Mouse (Mus musculus) kidney, postnatal 0 days (tissue): ENCODE data around the gene Rbbp4. TPM values are rescaled to one million over a fixed set of nuclear protein-coding genes. Genes with fewer than 3 reads are reported as not detected.
A peak's percentile ranks its signal among the peaks of the same experiment; 100 is the strongest.

Source experiments
- ATAC-seq: fragments of 200-750 bp; cut with Nextera tagmentation; replicated peaks from 2 replicates; pipeline ENCODE4 v1.8.0; 2017; ENCODE audit warnings: low read depth, moderate number of reproducible peaks, moderate TSS enrichment, moderate library complexity; ENCODE audit not compliant: low FRiP score
- DNase-seq: peaks from one replicate; pipeline ENCODE4 v3.0.0-alpha.2; 2016; ENCODE audit warnings: low spot score
- H3K27ac ChIP-seq: fragments of 300-500 bp; sonication (generic); 2 replicates; pipeline ENCODE4 v1.5.1; 2014; ENCODE audit warnings: mild to moderate bottlenecking
- H3K27me3 ChIP-seq: fragments of 300-500 bp; sonication (generic); 2 replicates; pipeline ENCODE4 v1.6.1; 2014; ENCODE audit warnings: low read length, mixed read lengths; ENCODE audit not compliant: insufficient read depth
- H3K36me3 ChIP-seq: fragments of 300-500 bp; sonication (generic); 2 replicates; pipeline ENCODE4 v1.6.1; 2014; ENCODE audit warnings: low read length, mixed read lengths; ENCODE audit not compliant: insufficient read depth
- H3K4me1 ChIP-seq: fragments of 300-500 bp; sonication (generic); replicated peaks from 2 replicates; pipeline ENCODE4 v1.6.1; 2014; ENCODE audit warnings: antibody characterized with exemption, low read length, mixed read lengths; ENCODE audit not compliant: insufficient read depth
- H3K4me2 ChIP-seq: fragments of 300-500 bp; sonication (generic); 2 replicates; pipeline ENCODE4 v1.6.1; 2014; ENCODE audit warnings: mild to moderate bottlenecking, low read length, moderate library complexity, mixed read lengths
- H3K4me3 ChIP-seq: fragments of 300-500 bp; sonication (generic); replicated peaks from 2 replicates; pipeline ENCODE4 v1.5.1; 2014; ENCODE audit warnings: low read depth, low read length
- H3K9ac ChIP-seq: fragments of 300-500 bp; sonication (generic); 2 replicates; pipeline ENCODE4 v1.6.1; 2014; ENCODE audit warnings: low read depth, low read length
- H3K9me3 ChIP-seq: fragments of 300-500 bp; sonication (generic); replicated peaks from 2 replicates; pipeline ENCODE4 v1.6.1; 2016; ENCODE audit warnings: low read length, inconsistent platforms, mixed read lengths
- CTCF ChIP-seq: IDR thresholded peaks from 2 replicates; pipeline ENCODE4 v1.5.1; 2016; ENCODE audit warnings: antibody characterized with exemption, low read depth, mild to moderate bottlenecking, moderate library complexity
- WGBS: fragments of 180-500 bp; shearing (Covaris S2); extraction: QIAGEN DNeasy Blood & Tissue Kit; methylation state at CpG from one replicate; pipeline ENCODE4 v1.1.7; 2014; 5-methylcytosine and 5-hydroxymethylcytosine counted together
- polyA plus RNA-seq: library from polyadenylated mRNA; unstranded; fragments of >200 nt; fragmentation: Nextera tagmentation; extraction: Ambion mirVana; gene quantifications from 2 replicates; pipeline ENCODE4 v1.2.1, GENCODE M21; 2015

Rbbp4 gene
- polyA plus RNA-seq, 1 experiment from 2014 or later, result 339 TPM

- no peak for TF ChIP-seq CTCF
- H3K4me1 ChIP-seq, result 0 out of 2 replicates have a peak, but pooled peaks cover 6% of the 10 kb centered on the region
- no peak for DNase-seq
- H3K27ac ChIP-seq, result no peak overlapping the region
- H3K9me3 ChIP-seq, result no peaks in the 10 kb centered on the region
- no peaks in the 10 kb centered on the region for H3K27me3 ChIP-seq
- H3K9ac ChIP-seq, result no peak overlapping the region
- no peaks in the 10 kb centered on the region for H3K36me3 ChIP-seq
- 39% methylated on average over 5 of the region's 5 CpGs for WGBS
- no peak; the same call in 1 of the 2 replicates for ATAC-seq
- H3K4me2 ChIP-seq, result peak overlapping the region; percentile 98; the same call in 1 of the 2 replicates
- H3K4me3 ChIP-seq, result no peak overlapping the region
Observed at GRCm38 (mm10) chr4:129286001-129286682, 49.0 kb downstream of the Rbbp4 start.

- no peak overlapping the region for H3K9ac ChIP-seq
- no peaks in the 10 kb centered on the region for H3K36me3 ChIP-seq
- DNase-seq (no peak), ATAC-seq (no peak)
- no peak overlapping the region for H3K4me3 ChIP-seq
- H3K4me1 ChIP-seq, result 0 out of 2 replicates have a peak, but pooled peaks cover 6% of the 10 kb centered on the region
- H3K9me3 ChIP-seq, result no peaks in the 10 kb centered on the region
- no peaks in the 10 kb centered on the region for H3K27me3 ChIP-seq
- WGBS, result 66% methylated on average over 2 of the region's 2 CpGs
- no peak overlapping the region for H3K27ac ChIP-seq
- H3K4me2 ChIP-seq, result no peak overlapping the region
- no peak for TF ChIP-seq CTCF
Observed at GRCm38 (mm10) chr4:129284685-129285084, 50.5 kb downstream of the Rbbp4 start.

- H3K9me3 ChIP-seq, result no peaks in the 10 kb centered on the region
- H3K4me3 ChIP-seq, result no peak overlapping the region
- 79% methylated on average over 5 of the region's 5 CpGs for WGBS
- H3K27ac ChIP-seq, result no peak overlapping the region
- no peak overlapping the region for H3K9ac ChIP-seq
- TF ChIP-seq CTCF, result no peak
- ATAC-seq (no peak), DNase-seq (no peak)
- H3K36me3 ChIP-seq, result no peaks in the 10 kb centered on the region
- 0 out of 2 replicates have a peak, but pooled peaks cover 6% of the 10 kb centered on the region for H3K4me1 ChIP-seq
- no peaks in the 10 kb centered on the region for H3K27me3 ChIP-seq
- H3K4me2 ChIP-seq, result no peak overlapping the region
Observed at GRCm38 (mm10) chr4:129283226-129283625, 51.9 kb downstream of the Rbbp4 start.

- TF ChIP-seq CTCF, result no peak
- no peak for DNase-seq
- Histone ChIP-seq H3K9ac (no peak overlapping the region), H3K36me3 (no peaks in the 10 kb centered on the region), H3K27me3 (no peaks in the 10 kb centered on the region), H3K4me3 (no peak overlapping the region), H3K4me2 (no peak overlapping the region), H3K4me1 (0 out of 2 replicates have a peak, but pooled peaks cover 5% of the 10 kb centered on the region), H3K9me3 (no peaks in the 10 kb centered on the region), H3K27ac (no peak overlapping the region)
- ATAC-seq, result no peak
- 88% methylated on average over 5 of the region's 5 CpGs for whole genome bisulfite sequencing
Observed at GRCm38 (mm10) chr4:129282786-129283185, 52.4 kb downstream of the Rbbp4 start.

GRCm38 (mm10) chr4:129276453-129276865 lies 58.7 kb downstream of the Rbbp4 start:
- no peak overlapping the region for H3K4me3 ChIP-seq
- no peak overlapping the region for H3K27ac ChIP-seq
- no peaks in the 10 kb centered on the region for H3K9me3 ChIP-seq
- no peaks in the 10 kb centered on the region for H3K27me3 ChIP-seq
- no peak overlapping the region for H3K9ac ChIP-seq
- no peak overlapping the region for H3K4me2 ChIP-seq
- H3K36me3 ChIP-seq, result no peaks in the 10 kb centered on the region
- no peaks in the 10 kb centered on the region; the same call in 1 of the 2 replicates for H3K4me1 ChIP-seq
- ATAC-seq (peak; percentile 46; the same call in 1 of the 2 replicates), DNase-seq (peak; percentile 97)
- peak; percentile 100 for TF ChIP-seq CTCF
- WGBS, result under 1% methylated on average over 18 of the region's 18 CpGs

DNA sequence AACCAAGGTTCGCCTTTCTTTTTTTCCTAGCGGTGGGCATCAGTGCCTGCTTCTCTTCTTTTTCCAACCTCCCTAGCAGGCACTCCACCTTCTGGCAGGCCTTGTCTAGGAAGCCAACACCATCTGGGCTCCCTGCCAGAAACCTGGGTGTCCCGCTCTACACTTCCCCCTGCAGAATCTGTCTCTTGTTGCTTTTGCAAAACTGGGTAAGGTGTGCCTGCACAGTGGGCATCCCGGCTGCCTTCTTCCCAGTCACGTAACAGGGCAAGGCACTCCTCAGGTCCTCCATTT lies 62.5 kb downstream of the Rbbp4 start:
- Histone ChIP-seq H3K27me3 (no peaks in the 10 kb centered on the region), H3K4me1 (no peaks in the 10 kb centered on the region; the same call in 1 of the 2 replicates), H3K27ac (peak overlapping the region; percentile 68), H3K36me3 (no peaks in the 10 kb centered on the region), H3K9me3 (no peaks in the 10 kb centered on the region), H3K4me3 (no peak overlapping the region), H3K9ac (no peak overlapping the region), H3K4me2 (no peak overlapping the region; the same call in 1 of the 2 replicates)
- TF ChIP-seq CTCF, result peak; percentile 59
- ATAC-seq, result peak; percentile 27; the same call in 1 of the 2 replicates
- DNase-seq, result peak; percentile 69
- WGBS, result 49% methylated on average over 5 of the region's 5 CpGs
